Mouse (Mus musculus): ENCODE results near the gene Rpl26.

Rpl26 gene

DNA sequence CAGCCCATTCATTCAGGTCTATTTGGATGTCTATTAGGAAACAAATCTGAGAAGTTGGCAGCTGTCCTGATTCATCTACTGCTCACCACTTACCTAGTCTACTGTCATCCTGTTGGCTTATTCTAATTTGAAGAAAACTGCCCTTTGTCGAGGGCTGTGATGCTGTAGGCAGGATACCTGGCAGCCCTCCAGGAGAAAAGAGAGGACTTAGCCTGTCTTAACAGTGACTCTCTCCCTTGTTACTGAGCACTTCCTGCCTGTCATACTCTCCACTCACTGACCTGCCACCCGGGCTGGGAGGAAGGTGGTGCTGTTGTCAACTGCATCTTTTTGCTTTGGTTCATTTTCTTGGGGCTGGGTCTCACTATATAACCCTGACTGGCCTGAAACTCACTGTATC, 10.8 kb upstream of the Rpl26 start:
- DNase-seq (ENCODE audit: low spot score in 2 of 2): no peak

DNA sequence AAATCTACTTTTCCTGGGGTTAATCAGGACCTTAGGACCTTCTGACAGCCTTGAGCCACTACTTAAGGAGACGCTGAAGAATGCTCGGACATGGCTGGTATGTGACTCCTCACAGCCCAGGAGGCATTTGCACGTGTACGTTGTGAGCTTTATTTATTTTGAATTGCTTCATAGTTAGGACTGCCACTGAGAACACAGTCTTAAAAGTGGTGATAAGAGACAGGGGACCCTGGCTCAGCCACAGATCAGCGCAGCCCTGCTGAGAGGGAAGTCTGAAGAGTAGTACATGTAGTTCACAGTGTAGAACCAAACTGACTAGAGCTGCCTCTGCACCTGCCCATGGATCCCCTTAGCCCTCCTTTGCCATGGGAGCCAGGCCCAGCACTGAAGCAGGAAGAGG, 9.6 kb upstream of the Rpl26 start:
- no peak for DNase-seq (ENCODE audit: low spot score in 2 of 2)

DNA sequence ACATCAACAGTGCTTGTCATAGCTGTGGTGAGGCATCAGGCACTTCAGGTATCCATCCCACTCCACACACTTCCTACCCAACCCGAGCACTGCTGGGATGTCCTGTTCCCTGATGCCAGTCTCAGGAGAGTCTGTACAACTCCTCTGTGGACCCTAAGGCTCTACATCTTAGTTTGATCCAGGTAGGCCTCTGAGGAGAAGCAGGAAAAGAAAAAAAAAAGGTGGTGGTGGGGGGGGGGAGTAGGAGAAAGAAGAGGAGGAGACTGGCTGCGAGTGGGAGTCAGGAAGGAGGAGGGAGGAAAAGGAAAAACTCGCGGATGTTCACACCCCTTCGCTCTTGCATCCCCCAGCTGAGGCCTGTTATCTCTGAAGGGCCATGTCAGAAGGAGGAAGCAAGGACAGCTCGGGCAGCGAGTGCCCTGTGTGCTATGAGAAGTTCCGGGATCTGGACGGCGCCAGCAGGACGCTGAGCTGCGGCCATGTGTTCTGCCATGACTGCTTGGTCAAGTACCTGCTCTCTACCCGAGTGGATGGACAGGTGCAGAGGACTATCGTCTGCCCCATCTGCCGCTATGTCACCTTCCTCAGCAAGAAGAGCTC, 9.1 kb upstream of the Rpl26 start:
- no peak for DNase-seq (ENCODE audit: low spot score in 2 of 2)

DNA sequence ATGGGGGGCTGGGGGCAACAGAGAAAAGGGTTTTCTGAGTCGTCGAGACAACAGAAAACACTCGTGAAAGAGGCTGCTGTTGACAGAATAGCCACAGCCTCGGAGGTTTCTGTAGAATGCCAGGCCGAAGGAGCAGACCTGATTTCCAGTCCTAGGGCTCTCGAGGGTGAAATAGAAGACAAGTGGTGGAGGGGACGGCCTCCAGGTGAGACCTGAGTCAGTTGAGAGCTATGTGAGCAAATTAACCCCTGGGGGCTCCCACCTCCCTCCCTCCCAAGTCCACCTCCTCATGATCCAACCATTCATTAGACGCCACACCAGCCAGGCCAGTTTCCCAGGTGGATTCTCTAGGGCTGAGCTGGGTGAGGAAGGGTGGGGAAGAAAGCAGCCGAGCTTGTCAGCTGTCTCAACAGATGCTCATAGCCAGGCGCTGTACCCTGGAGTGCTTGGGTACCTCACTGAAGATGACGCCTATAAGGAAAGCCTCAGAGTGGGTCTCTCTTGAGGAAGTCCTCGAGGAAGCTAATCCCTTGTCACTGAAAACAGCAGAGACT, 7.4 kb upstream of the Rpl26 start:
- no peak for DNase-seq (ENCODE audit: low spot score in 2 of 2)

DNA sequence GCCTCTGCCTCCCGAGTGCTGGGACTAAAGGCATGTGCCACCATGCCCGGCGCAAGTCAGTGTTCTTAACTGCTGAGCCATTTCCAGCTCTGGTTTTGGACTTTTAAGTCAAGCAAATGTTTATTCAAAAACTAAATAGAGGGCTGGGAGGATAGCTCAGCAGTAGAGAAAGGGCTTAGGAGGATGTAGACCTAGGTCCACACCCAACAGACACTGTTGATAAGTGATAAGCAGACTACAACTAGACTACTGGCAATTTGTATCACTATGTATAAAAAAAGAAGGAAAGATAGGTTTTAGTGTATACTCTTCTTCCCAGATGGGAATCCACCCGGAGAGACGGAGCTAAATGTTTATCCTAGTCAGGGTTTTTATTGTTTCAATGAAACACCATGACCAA, 5.1 kb upstream of the Rpl26 start:
- no peak for DNase-seq (ENCODE audit: low spot score in 2 of 2)

DNA sequence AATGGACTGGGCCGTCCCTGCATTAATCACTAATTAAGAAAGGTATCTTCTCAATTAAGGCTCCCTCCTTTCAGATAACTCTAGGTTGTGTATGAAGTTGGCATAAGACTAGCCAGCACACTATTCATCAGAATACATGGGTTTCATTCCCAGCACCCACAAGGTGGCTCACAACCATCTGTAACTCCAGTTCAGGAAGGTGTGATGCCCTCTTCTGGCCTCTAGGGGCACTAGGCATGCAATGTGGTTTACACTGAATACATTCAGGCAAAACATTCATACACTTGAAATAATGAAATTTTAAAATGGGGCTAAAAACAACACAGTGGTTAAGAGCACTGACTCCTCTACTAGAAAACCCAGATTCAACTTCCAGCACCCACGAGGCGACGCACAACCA, 4.3 kb upstream of the Rpl26 start:
- DNase-seq (ENCODE audit: low spot score in 2 of 2): no peak

DNA sequence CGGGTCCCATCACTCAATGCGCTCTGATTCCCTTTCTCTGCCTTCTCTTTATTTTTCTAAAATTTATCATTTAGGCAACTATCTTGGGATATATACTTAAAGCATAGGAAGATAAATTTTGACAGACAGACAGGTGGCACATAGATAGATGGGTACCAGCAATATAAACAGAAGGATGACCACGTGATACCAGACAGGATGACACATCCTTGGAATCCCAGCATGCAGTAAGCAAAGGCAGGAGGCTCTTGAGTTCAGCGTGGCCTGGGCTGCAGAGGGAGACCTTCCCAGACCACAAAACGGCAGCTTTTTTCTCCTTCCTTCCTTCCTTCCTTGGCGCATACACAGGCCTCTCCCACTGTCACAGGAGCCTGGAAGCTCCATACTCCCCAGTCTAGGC, 3.5 kb upstream of the Rpl26 start:
- DNase-seq (ENCODE audit: low spot score in 2 of 2): no peak

DNA sequence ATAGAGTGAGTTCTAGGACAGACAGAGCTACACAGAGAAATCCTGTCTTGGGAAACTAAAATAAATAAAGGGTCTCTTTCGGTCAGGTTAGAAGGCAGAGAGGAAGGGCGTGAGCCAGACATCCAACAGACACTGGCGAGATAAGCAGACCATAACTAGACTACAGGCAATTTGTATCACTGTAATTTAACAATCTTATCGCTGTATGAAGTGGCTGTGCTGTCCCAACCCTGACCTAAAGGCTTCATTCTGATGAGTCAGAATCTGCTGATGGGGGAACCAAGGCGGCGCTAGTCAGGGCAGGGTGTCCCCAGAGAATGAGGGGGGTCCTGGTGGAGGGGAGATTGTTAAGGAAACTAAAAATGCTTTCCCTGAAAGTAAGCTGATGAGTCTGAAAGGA, 2.6 kb upstream of the Rpl26 start:
- DNase-seq (ENCODE audit: low spot score in 2 of 2): no peak

DNA sequence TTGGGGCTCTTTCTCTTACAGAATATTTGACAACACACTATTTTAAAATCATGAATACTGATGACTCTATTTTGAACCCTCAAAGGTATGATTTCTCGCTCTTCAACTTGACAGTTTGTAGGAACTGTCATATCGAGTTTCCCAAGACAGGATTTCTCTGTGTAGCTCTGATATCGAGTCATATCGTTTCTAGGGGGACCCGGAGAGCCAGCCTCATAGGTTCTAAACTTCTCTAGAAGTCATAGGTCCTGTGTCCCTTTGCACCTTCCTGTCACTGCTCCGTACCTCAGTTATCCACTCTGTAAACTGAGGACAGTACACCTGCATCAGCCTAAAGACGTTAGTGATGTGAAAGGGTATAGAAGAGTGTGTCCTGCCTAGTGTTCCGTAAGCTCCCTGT, 1.6 kb upstream of the Rpl26 start:
- DNase-seq (ENCODE audit: low spot score in 2 of 2): no peak

DNA sequence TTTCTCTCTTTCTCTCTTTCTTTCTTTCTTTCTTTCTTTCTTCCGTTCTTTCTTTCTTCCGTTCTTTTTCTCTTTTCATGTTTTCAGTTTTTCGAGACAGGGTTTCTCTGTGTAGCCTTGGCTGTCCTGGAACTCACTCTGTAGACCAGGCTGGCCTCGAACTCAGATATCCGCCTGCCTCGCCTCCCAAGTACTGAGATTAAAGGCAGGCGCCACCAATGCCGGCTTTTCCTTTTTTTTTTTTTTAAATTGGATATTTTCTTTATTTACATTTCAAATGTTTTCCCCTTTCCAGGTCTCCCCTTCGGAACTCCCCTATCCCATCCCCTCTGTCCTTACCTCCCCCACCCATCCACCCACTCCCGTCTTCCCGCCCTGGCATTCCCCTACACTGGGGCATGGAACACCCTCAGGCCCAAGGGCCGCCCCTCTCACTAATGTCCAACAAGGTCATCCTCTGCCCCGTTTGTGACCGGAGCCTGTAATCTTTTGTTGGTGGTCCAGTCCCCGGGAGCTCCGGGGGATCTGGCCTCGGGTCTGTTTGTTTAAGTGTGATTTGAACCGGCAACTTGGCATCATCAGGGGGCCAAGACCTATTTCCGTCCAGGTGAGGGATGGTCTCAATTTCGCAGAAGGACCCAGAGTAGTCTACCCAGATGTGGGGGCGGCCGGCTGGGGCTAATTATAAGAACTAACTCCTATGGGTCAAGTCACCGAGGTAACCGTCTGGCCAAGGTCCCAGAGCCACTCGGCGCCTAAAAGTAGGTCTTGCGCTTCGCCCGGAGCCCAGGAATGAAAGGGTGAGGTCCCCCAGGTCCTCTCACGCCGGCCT, 648 bp upstream of the Rpl26 start:
- no peak for DNase-seq (ENCODE audit: low spot score in 2 of 2)

DNA sequence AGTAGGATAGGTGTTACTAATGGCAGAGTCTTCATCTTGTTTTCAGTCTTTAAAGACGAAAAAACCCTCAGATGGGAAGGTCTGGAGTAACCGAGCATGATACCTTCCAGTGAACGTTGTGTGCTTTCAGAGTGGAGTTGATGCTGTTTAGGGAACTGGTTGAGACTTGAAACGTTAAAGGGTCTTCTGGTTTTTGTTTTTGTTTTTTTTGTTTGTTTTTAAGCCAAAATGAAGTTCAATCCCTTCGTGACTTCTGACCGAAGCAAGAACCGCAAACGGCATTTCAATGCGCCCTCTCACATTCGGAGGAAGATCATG, 623 bp downstream of the Rpl26 start:
- DNase-seq (ENCODE audit: low spot score in 2 of 2): no peak

DNA sequence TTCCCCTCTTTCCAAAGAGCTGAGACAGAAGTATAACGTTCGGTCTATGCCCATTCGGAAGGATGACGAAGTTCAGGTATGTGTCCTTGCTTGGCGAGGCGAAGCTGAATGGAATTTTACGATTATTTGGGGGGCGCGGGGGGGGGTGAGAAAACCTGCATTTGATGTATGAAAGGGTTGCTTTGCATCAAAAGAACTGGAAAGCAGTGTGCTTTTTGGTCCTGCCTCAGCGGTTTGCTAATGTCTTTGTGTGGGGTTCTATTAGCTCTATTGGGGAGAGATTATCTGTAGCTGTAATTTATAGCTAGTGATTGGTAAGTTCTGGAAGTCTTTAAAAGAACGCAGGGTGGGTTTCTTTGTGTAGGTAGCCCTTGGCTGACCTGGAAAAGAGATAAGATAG, 984 bp downstream of the Rpl26 start:
- no peak for DNase-seq (ENCODE audit: low spot score in 2 of 2)

DNA sequence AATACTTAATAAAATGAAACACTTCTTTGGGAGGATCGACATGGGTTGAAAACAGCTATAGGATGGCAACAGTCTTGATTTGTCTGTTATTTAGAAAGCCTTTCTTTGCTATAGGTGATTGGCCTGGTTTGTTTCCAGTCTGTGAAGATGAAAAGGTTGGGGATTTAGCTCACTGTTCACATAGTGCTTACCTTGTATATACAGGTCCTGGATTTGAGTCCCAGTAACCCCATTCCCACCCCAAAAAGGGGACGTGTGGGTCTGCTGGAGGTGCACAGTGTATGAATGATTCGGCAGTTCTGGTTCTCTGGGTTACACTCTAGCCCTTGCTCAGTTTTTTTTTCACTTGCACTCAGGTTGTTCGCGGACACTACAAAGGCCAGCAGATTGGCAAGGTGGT, 1.4 kb downstream of the Rpl26 start:
- DNase-seq (ENCODE audit: low spot score in 2 of 2): no peak

DNA sequence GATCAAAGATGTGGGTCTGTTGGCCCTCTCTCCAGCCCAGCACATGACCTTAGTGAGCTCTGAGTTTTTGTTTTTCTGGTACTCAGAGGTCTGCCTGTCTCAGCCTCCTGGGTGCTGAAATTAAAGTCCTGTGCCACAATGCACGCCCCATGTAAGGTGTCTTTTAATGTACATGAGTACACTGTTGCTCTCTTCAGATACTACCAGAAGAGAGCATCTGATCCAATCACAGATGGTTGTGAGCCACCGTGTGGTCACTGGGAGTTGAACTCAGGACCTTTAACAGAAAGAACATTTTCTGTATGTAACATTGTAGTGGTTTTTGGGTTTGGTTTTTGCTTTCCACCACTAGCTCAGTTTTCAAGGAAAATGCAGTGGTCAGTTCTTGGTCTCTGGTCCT, 2.4 kb downstream of the Rpl26 start:
- DNase-seq (ENCODE audit: low spot score in 2 of 2): no peak

DNA sequence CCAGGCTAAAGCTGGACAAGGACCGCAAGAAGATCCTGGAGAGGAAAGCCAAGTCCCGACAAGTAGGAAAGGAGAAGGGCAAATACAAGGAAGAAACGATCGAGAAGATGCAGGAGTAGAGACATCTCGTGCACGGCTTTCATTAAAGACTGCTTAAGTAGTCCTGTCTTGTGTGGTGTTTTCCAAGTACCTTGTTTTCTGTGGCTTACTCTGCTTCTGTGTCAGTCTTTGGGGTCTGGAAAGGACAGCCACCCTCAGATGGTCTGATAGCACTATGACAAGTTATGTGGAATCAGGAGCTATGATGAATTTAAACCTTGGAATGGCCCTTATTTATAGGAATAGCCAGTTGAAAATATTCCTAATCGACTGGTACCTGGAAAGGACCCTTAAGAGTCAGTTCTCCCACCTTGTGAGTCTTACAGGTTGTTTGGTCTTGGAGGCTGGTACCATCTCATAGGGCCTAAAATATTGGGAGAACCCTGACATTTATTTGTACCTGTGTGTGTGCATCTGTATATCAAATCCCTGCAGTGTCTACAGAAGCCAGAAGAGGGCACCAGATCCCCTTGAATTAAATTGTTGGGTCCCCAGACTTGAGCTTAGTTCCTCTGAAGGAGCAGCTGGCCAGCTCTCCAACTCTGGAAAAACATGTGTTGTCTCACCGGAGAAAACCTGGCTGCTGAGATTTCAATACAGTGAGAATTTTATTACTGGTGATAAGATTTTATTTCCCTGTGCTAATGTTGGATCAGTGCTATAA, 3.2 kb downstream of the Rpl26 start:
- peak; percentile 36 to 77 for DNase-seq (ENCODE audit: low spot score in 2 of 2)

DNA sequence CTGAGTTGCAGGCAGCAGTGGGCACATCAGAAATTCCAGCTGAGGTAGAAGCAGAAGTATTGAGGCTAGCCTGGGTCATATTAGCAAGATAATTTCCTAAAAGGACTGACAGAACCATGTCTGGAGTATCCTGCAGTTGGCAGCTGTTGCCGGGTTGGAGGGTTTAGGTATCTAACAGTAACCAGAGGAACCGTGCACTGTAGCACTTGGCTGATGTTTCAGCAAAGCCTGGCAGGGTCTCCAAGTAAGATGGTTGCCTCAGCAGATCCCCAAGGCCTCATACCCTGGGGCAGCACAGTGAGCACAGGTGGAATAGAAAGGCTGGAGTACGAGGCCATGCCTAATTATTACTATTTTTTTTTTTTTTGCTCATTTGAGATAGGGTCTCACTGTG, 3.8 kb downstream of the Rpl26 start:
- no peak for DNase-seq (ENCODE audit: low spot score in 2 of 2)

DNA sequence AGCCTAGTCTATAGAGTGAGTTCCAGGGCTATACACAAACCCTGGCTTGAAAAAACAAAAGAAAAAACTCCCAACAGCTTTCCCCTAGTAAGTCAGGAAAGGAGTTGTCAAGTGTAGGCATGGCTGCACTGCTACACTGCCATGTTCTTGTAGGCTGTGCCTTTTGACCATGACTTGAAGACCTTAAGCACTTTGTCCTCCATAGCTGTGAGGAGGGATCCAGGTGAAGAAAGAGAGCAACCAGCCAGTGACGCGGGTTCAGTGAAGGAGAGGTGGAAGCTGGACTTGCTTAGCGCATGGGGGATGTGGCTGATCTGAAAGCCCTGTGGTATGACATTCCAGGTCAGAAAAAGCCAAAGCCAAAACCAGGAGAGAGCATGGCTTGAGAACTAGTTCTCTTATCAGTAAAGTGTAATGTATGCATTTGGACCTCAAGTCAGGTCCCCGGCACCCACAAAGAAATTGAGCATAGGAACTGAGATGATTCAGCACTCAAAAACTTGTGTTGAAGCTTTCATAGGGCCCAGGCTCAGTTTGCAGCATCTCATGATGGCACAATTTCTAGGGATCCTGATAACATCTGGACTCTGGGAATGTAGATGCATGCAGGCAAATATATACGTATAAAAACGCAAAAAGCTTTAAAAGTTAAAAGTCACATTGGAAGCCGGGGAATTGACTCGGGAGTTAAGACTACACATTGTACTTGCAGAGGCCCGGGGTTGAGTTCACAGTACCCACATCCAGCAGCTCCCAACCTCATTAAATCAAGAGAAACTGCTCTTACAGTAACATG, 4.5 kb downstream of the Rpl26 start:
- DNase-seq (ENCODE audit: low spot score in 2 of 2): no peak

DNA sequence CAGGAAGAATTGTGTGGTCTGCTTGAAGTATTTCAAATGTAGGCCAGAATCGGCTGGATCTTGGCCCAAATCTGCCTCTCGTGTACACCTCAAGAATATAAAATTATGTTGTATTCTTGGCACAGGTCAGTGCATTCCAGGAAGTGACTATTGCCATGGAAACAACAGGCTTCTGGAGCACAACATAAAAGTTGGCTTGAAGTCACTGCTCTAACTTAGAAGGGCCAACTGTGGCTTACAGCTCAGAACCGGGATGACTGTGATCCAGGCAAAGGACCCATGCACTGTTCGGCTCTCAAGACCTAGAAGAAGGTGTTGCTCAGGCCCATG, 5.0 kb downstream of the Rpl26 start:
- DNase-seq (ENCODE audit: low spot score in 2 of 2): no peak

DNA sequence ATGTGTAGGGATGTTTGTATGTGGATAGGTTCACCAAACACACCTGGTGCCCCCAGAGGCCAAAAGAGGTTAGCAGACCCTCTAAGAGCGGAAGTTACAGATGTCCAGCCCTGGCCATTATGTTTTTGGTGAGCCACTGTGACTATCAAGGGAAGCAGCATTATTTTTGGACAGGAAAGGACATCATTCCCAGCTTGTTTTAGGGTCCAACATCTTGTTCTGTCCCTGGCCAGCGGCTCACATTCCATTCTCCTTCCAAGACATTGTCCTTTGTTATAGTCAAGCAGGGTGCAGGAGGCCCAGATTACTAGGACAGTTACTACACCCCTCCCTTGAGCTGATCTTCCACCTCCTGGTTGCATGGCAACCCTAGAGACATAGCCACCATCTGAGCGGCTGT, 5.9 kb downstream of the Rpl26 start:
- DNase-seq (ENCODE audit: low spot score in 2 of 2): no peak

DNA sequence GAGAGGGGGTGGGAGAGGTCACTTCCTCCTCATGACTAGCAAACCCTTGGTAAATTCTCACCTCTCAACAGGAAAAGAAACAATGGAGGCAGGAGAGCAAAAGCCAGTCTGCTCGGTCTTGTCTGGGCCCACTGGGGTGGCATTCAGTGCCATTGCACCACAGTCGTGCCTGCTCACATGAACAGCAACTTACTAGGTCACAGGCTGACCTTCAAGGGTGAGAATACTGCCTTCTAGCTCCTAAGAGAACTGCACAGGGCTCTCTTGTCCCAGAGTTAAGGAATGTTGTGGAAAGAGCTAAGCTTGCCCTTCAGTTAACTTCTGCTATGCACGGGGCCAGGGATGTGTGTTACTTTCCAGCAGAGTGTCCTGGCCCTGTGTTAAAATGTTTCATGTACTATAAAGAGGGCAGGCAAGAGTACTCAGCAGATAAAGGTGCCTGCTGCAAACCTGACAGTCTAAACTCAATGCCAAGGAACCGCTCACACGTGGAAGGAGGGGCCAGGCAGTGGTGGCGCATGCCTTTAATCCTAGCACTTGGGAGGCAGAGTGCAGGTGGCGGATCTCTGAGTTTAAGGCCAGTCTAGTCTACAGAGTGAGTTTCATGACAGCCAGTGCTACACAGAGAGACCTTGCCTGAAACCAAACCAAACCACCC, 7.6 kb downstream of the Rpl26 start:
- DNase-seq (ENCODE audit: low spot score in 2 of 2): no peak

DNA sequence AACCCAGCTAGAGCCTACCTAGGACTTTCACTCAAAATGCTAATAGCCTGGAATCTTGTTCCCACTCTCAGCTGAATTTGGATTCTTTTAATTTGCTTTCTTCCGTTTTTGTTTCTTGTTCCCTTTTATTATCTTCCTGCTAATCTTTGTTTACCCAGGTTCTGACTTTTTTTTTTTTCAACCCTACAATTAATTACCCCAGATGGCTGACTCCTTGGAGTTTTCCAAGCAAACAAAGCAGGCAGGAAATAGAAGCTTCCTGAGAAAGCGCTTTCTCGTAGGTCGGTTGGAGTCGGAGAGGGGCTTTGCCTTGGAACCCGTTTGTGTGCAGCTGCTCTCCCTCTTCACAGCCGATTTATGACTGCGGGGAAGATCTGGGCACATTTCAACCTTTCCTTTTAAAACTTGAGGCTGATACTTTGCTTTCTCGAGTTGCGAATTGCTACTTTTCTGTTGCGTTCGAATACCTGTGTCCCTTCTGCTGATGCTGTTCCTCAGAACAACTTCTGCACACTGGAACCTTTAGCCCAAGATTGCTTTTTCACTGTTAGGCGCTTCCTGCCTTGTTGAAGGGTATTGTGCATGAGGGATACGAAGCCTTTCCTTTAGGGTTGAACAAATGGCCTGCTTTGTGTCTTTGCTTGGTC, 10.3 kb downstream of the Rpl26 start:
- DNase-seq (ENCODE audit: low spot score in 2 of 2): no peak
